Mouse (Mus musculus) telencephalon, adult 2 months (tissue): ENCODE measurements around the gene Usp32.

Experiments
- DNase-seq: peaks from one replicate; pipeline ENCODE4 v3.0.0-alpha.2; 2011; ENCODE audit warnings: low read depth, low spot score

The Usp32 gene

GRCm38 (mm10) chr11:84948114-84948513 lies 191.8 kb downstream of the Usp32 start:
- no peak for DNase-seq

- no peak for DNase-seq
Observed at GRCm38 (mm10) chr11:84947206-84947605, 192.8 kb downstream of the Usp32 start.

GRCm38 (mm10) chr11:84945841-84946240 lies 194.1 kb downstream of the Usp32 start:
- DNase-seq: no peak

GRCm38 (mm10) chr11:84944639-84945435 lies 195.1 kb downstream of the Usp32 start:
- no peak for DNase-seq

- DNase-seq: no peak
Observed at GRCm38 (mm10) chr11:84943948-84944347, 196.0 kb downstream of the Usp32 start.

GRCm38 (mm10) chr11:84940140-84940539 lies 199.8 kb downstream of the Usp32 start:
- no peak for DNase-seq

- peak; percentile 75 for DNase-seq
Observed at GRCm38 (mm10) chr11:84939508-84940053, 200.4 kb downstream of the Usp32 start.
